ENCODE assay signal across 26 mouse cellular contexts in genomic region chr15:67513722-67514121, GRCm38 (mm10).
"Had no signal": no experiment of that assay in that cellular context is flagged by ENCODE, and none has a peak within 500 bp of the region (broad histone marks: within the 10 kb centered on the region; RNA-seq: fewer than 3 reads in every experiment).

No protein-coding gene starts in this region.

- DNase-seq: gastrocnemius, postnatal 14 days; gastrocnemius, postnatal 36 days; heart, adult 11 months; heart, adult 2 months; heart, postnatal 14 days; heart, postnatal 36 days; kidney, adult 18-20 months; kidney, adult 8-10 months; kidney, postnatal 10 days; kidney, postnatal 25 days; kidney, postnatal 4 days; layer of hippocampus, adult 9-11 months had no signal

- H3K9ac ChIP-seq: heart, embryonic 13.5 days; heart, embryonic 15.5 days; hindbrain, embryonic 12.5 days; hindbrain, embryonic 14.5 days; intestine, embryonic 15.5 days; limb, embryonic 12.5 days; liver, embryonic 12.5 days had no signal

- H3K4me3 ChIP-seq: heart, adult 2 months; heart, embryonic 13.5 days; heart, embryonic 15.5 days; hindbrain, embryonic 10.5 days; hindbrain, embryonic 12.5 days; intestine, embryonic 15.5 days; left cerebral cortex, adult 2 months; limb, embryonic 10.5 days; limb, embryonic 12.5 days; liver, embryonic 12.5 days had no signal

- H3K9me3 ChIP-seq: heart, embryonic 13.5 days; heart, embryonic 15.5 days; hindbrain, embryonic 10.5 days; hindbrain, embryonic 12.5 days; intestine, embryonic 15.5 days; limb, embryonic 10.5 days; limb, embryonic 12.5 days; liver, embryonic 12.5 days had no signal

- H3K27me3 ChIP-seq: heart, embryonic 13.5 days; heart, embryonic 15.5 days; hindbrain, embryonic 12.5 days; intestine, embryonic 15.5 days; limb, embryonic 12.5 days; liver, embryonic 12.5 days had no signal

- H3K27ac ChIP-seq: heart, adult 2 months; heart, embryonic 13.5 days; heart, embryonic 15.5 days; hindbrain, embryonic 10.5 days; hindbrain, embryonic 12.5 days; hindbrain, embryonic 14.5 days; intestine, embryonic 15.5 days; left cerebral cortex, adult 2 months; limb, embryonic 10.5 days; limb, embryonic 12.5 days; liver, embryonic 12.5 days had no signal

- H3K4me1 ChIP-seq: heart, embryonic 13.5 days; heart, embryonic 15.5 days; hindbrain, embryonic 10.5 days; hindbrain, embryonic 12.5 days; intestine, embryonic 15.5 days; limb, embryonic 10.5 days; limb, embryonic 12.5 days; liver, embryonic 12.5 days had no signal

- H3K4me2 ChIP-seq: heart, embryonic 11.5 days; heart, embryonic 13.5 days; heart, embryonic 15.5 days; hindbrain, embryonic 12.5 days; hindbrain, embryonic 14.5 days; intestine, embryonic 15.5 days; limb, embryonic 12.5 days; liver, embryonic 12.5 days had no signal

- H3K36me3 ChIP-seq: heart, embryonic 13.5 days; heart, embryonic 15.5 days; hindbrain, embryonic 10.5 days; hindbrain, embryonic 12.5 days; intestine, embryonic 15.5 days; limb, embryonic 10.5 days; limb, embryonic 12.5 days; liver, embryonic 12.5 days had no signal

- ATAC-seq: hindbrain, embryonic 16.5 days; inflammation-experienced regulatory T-cells, adult 6 months; intestine, embryonic 15.5 days; intestine, postnatal 0 days; liver, embryonic 12.5 days had no signal
